Mouse (Mus musculus): ENCODE results near the gene Map4.

Gene Map4

GRCm38 (mm10) chr9:109931257-109932171, at the start of gene Map4:
Gene Map4, plus strand, starts transcription at chr9:109931460.
- peak; percentile 97 for DNase-seq

GRCm38 (mm10) chr9:109886259-109886658, 45.0 kb upstream of the Map4 start:
- DNase-seq, result no peak

DNA sequence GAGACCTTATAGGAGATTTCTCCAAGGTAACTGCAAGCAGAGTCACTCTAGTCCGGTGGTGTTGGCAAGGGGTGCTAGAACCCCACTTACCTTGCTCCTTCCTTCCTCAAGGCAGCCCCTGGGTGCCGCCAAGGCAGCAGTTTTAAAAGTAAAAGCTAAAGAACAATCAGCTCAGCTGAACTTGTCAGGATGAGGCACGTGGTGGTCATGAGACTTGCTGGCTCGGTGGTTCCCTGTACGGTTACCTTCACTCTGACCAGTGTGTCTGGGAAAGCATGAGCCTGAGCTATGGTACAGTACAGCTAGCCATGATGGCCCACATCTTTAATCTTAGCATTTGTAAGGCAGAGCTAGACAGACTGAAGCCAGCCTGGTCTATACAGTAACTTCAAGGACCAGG, 43.9 kb upstream of the Map4 start:
- no peak for DNase-seq

- DNase-seq, result no peak
Observed at GRCm38 (mm10) chr9:109891501-109891900, 39.8 kb upstream of the Map4 start.

DNA sequence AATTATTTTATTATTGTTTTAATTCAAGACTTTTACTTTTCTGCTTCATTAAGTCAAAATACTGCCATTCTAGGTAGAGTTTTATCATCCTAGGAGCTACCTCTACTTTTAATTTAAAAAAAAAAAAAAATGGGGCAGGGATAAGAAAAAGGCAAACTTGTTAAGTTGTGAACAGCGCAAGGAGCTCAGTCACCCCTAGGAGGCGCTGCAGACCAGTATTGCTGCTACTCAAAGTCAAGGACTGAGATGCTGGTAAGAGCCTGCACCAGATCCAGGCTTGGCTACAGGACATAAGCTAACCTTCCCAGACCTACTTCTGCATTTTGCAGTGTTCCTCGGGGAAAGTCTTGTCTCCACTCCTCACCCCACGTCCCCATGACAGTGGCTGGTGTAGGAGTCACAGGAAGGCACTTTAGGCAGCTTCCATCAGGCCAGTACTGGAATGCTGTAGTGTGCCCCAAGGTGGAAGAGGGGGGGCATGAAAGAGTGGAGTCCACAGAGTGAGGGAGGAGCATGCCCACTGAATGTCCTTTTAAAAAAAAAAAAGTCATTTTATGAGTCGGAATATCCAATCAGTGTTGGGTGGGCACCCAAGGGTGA, 38.5 kb upstream of the Map4 start:
- DNase-seq, result peak; percentile 86

GRCm38 (mm10) chr9:109894413-109895090, 36.7 kb upstream of the Map4 start:
- DNase-seq, result peak; percentile 65

GRCm38 (mm10) chr9:109895593-109895992, 35.7 kb upstream of the Map4 start:
- no peak for DNase-seq

DNA sequence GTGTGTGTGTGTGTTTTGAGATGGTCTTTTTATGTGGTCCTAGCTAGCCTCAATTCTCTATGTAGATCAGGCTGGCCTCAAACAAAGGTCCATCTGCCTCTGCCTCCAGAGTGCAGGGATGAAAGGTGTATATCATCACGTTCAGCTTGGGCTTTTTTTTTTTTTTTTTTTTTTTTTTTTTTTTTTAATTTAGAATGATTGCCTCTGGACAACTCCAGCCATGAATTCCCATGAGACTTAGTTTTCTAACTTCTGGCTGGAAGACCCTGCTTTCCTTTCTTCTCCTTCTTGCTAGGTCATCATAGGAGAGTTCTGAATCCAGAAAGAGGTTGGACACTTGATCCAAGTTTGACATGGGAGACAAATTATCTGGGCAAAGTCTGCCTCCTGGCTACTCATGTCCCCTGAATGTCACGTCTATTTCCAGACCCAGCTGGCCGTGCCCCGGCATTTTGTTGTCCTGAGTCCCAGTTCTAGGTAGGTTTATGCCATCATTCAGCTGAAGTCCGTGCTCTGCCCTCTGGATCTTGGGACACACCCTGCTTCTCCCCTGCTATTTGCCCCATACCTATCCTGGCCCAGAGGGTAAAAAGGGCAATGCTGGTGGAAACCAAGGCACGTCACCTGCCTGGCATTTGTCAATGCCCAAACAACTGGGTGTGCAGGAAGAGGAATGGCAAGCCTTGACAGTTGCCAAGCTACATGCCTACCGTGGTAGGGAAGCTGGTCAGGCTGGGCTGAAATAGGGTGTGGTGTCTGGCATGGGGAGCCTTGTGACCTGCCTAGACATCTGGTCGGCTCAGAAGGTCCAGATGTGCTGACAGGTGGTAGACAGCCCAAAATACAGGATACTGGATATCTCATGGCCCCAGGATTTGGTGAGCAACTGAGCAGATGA, 34.8 kb upstream of the Map4 start:
- DNase-seq, result no peak

DNA sequence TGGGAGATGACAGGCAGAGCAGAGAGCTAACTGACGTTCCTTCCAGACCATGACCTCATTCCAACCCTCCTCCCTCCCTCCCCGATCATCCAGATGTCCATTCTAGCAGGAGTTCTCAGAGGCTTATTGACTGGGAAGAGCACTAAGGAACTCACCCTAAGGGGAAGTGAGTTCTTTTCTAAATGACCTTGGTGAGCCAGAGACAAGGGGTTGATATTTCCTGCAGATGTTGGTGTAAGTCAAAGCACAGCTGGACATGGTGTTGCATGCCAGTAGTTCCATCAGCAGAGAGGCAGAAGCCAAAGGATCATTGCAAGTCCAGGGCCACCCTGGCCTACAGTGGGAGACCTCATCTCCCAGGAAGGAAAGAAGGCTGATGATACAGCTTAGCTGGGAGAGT, 33.2 kb upstream of the Map4 start:
- DNase-seq, result no peak

- no peak for DNase-seq
Observed at GRCm38 (mm10) chr9:109899361-109899760, 31.9 kb upstream of the Map4 start.

GRCm38 (mm10) chr9:109899774-109900173, 31.5 kb upstream of the Map4 start:
- no peak for DNase-seq

- no peak for DNase-seq
Observed at GRCm38 (mm10) chr9:109900604-109901003, 30.7 kb upstream of the Map4 start.

- no peak for DNase-seq
Observed at GRCm38 (mm10) chr9:109902246-109902645, 29.0 kb upstream of the Map4 start.

DNA sequence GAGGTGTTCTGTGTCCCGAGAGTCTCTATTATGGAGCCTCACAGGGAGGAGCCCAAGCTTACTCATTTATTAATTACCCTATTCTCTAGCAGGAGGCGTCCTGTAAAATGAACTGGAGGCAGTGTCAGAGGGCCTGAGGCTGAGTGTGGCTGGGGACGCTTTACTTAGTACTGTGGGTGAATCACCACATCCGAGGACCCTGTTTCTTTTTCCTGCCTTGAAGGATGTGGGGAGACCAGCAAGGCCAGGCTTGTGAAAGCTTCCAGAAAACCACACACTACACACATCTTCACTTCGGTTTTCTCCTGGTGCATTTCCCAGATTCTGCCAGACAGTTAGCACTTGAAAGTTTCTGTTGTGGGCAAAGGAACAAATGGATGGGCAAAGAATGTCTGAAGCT, 28.5 kb upstream of the Map4 start:
- DNase-seq, result no peak

DNA sequence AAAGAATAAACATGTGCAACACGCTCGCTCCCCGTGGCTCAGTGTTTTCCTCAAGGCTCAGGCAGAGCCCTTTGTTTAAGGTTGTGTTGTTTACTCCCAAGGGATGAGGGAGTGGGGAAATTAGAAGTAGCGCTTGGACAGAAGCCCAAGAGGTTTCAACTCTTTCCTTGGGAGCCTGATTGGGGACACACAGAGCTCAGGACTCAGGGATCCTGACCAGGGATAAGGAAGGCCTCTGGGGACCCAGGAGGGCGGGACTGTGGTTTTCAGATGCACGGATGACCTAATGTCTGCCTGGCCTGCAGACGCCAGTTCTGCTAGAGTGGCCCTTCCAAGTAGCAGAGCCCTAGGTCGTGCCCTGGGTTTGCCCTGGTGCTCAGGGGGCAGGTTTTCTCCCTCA, 24.0 kb upstream of the Map4 start:
- no peak for DNase-seq

DNA sequence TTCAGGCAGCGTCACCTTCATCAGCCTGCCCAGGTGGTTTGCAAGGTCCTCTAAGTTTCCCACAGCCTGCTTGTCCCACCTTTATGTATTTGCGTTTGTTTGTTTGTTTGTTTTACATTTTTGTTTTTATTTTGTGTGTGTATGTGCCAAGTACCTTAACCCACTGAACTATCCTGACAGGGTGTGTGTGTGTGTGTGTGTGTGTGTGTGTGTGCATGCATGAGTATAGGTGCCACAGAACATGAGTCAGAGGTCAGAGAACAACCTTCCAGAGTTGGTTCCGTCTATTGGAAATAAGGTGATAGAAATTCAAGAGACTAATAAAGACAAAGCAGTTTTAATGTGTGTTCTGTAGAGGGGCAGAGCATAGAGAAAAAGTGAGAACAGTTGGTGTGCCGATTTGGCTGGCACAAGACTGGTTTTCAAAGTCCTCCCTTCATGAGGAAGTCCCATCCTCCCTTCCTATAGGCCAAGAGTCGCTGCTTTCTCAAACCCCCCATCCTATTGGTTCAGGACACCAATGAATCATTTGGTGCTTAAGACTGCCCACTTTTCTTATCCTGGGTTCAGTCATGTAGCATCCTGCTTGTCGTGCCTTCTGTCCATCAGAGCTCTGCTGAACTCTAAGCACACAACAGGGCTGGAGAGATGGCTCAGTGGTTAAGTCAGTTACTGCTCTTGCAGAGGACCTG, 23.3 kb upstream of the Map4 start:
- DNase-seq, result no peak

DNA sequence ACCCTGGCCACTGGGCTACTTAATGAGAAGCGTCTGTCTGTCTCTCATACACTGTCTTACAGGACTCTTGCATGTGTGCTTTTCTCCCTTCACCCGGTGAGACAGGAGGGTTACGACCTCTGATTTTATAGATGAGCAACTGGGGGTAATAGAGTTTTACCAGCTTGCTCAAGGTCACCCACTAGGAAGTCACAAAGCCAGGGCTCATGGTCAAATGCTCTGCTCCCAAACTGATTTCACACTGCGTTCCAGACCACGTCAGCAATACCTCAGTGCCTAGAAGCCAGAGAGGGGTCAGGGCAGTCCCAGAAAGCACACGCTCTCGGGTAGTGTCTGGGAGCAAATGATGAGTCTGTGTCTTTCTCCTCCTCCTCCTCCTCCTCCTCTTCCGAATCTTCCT, 22.2 kb upstream of the Map4 start:
- no peak for DNase-seq

DNA sequence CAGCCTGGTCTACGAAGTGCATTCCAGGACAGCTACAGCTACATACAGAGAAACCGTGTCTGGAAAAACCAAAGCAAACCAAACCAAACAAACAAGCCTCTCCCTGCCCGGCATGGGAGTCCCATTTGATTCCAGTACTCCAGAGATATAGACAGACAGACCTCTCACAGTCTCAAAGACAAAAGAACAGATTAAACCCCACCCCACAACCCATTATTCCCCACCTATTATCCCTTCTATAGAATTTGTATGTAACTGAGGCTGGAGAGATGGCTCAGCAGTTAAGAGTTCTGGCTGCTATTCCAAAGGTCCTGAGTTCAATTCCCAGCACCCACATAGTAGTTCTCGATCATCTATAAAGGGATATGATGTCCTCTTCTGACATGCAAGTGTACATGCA, 21.3 kb upstream of the Map4 start:
- no peak for DNase-seq

GRCm38 (mm10) chr9:109911779-109912178, 19.5 kb upstream of the Map4 start:
- DNase-seq, result no peak

DNA sequence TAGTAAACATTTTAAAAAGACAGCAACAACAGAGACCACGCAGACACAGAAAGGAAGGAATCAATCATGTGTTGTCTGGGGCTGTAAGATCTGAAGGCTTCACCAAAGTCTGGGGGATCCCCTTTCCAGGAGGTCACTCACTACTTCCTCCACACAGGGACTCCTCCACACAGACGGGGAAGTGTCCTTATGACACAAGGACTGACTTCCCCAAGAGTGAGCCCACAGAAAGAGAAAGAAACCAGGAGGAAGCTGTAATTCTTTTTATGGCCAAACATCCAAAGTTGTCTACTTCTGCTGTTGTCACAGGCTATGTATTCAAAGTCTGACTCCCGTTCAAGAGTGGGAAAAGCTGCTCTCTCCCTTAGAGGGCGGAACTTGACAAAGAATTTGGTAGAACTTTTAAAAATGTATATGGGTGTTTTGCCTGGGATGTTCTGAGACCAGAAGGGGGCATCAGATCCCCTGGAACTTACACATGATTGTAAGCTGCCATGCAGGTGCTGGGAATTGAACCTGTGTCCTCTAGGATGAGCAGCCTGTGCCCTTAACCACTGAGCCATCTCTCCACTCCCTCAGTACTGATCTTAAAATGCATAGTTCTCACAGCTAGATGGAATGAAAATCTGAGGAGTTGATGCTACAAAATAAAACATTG, 16.9 kb upstream of the Map4 start:
- DNase-seq, result no peak

DNA sequence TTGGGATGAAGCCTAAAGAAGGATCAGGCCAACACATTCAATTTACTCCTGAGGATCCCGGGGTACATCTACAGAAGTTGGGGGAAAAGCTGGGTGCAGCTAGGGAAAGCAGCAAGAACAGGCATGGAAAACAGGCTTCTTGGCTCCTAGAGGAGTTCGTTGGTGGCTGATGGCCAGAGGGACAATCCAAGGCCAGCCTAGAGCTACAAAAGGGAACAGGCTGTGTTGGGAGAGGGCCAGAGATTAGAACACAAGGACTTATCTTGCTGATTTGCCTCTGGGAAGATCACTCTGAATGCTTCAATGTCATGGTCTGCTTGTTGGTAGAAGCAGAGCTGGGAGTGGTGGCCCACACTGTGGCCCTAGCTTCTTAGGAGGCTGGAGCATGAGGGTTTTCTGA, 13.3 kb upstream of the Map4 start:
- DNase-seq, result no peak

GRCm38 (mm10) chr9:109929131-109929530, 2.1 kb upstream of the Map4 start:
- DNase-seq, result no peak

Measured in right cerebral cortex, postnatal 14 days (tissue).